Comparison of ENCODE assay signal across 13 mouse cellular contexts in genomic region chr13:12339446-12339845, GRCm38 (mm10). TPM values are rescaled to one million over a fixed set of nuclear protein-coding genes. Genes with fewer than 3 reads are reported as not detected.
DNase-seq lines count a peak whose midpoint lies in the region; ATAC-seq and TF ChIP-seq lines count a peak whose summit lies in the region.
"Had no signal": no experiment of that assay in that cellular context is flagged by ENCODE, and none has a peak within 500 bp of the region (broad histone marks: within the 10 kb centered on the region; RNA-seq: fewer than 3 reads in every experiment).

No protein-coding gene starts in this region.

- ATAC-seq in lung, postnatal 0 days: no peak

- no peak overlapping the region for H3K4me2 ChIP-seq in lung, postnatal 0 days (replicated peaks; ENCODE audit: low read depth, low read length)

- no peak overlapping the region for H3K9ac ChIP-seq in lung, postnatal 0 days (replicated peaks; ENCODE audit: low read depth)
- H3K9ac ChIP-seq: liver, embryonic 12.5 days; stomach, embryonic 15.5 days had no signal

- H3K36me3 ChIP-seq in heart, embryonic 10.5 days: peaks cover 7% of the 10 kb centered on the region; the same call in 1 of the 2 replicates
- no peaks in the 10 kb centered on the region for H3K36me3 ChIP-seq in lung, postnatal 0 days (ENCODE audit: insufficient read depth, low read length)
- H3K36me3 ChIP-seq: liver, embryonic 12.5 days; stomach, embryonic 15.5 days had no signal

- H3K4me3 ChIP-seq in layer of hippocampus, adult 2 months: peak overlapping the region; percentile 61
- H3K4me3 ChIP-seq in cortical plate, adult 2 months (ENCODE audit: insufficient read depth, low read length): 0 out of 2 replicates have a peak overlapping the region, but pooled peaks have one; percentile 4
- peak overlapping the region; percentile 70 for H3K4me3 ChIP-seq in heart, embryonic 10.5 days
- no peak overlapping the region for H3K4me3 ChIP-seq in lung, postnatal 0 days (ENCODE audit: low read depth, low read length)

- no peak for TF ChIP-seq CTCF in layer of hippocampus, adult 2 months (conservative IDR thresholded peaks at IDR 0.05)
- TF ChIP-seq CTCF in cortical plate, adult 2 months (IDR thresholded peaks at IDR 0.05; ENCODE audit: extremely low read depth, insufficient read depth, low read length): no peak
- TF ChIP-seq CTCF in lung, postnatal 0 days (IDR thresholded peaks at IDR 0.05): no peak

- H3K9me3 ChIP-seq in heart, embryonic 10.5 days: no peaks in the 10 kb centered on the region
- H3K9me3 ChIP-seq in lung, postnatal 0 days (ENCODE audit: low read length): no peaks in the 10 kb centered on the region
- H3K9me3 ChIP-seq: liver, embryonic 12.5 days; stomach, embryonic 15.5 days had no signal

- peaks cover 1% of the 10 kb centered on the region; the same call in 1 of the 2 replicates for H3K4me1 ChIP-seq in cortical plate, adult 2 months (ENCODE audit: control insufficient read depth, insufficient read depth, low read length)
- peaks cover 27% of the 10 kb centered on the region for H3K4me1 ChIP-seq in heart, embryonic 10.5 days
- H3K4me1 ChIP-seq in lung, postnatal 0 days (ENCODE audit: insufficient read depth, low read depth, low read length): peaks cover 2% of the 10 kb centered on the region; the same call in 1 of the 2 replicates

- no peak for TF ChIP-seq EP300 in lung, postnatal 0 days (IDR thresholded peaks at IDR 0.05)

- no peak for DNase-seq in layer of hippocampus, adult 2 months (ENCODE audit: low spot score in 2 of 2)
- no peak for DNase-seq in layer of hippocampus, postnatal 14 days (ENCODE audit: low spot score in 2 of 2)
- peak; percentile 75 for DNase-seq in heart, embryonic 10.5 days (ENCODE audit: low spot score)
- DNase-seq in lung, postnatal 0 days (ENCODE audit: low spot score): peak; percentile 13
- DNase-seq in adrenal gland, postnatal 14 days: no peak
- DNase-seq in cerebellum, adult 18-20 months: no peak
- DNase-seq: adrenal gland, postnatal 25 days; gastrocnemius, postnatal 10 days; layer of hippocampus, postnatal 36 days had no signal

- no peaks in the 10 kb centered on the region for H3K27me3 ChIP-seq in heart, embryonic 10.5 days (ENCODE audit: insufficient read depth, poor library complexity, severe bottlenecking)
- H3K27me3 ChIP-seq in lung, postnatal 0 days (replicated peaks; ENCODE audit: insufficient read depth, low read length): no peaks in the 10 kb centered on the region
- H3K27me3 ChIP-seq: stomach, embryonic 15.5 days had no signal

- H3K27ac ChIP-seq in layer of hippocampus, adult 2 months: no peak overlapping the region
- H3K27ac ChIP-seq in cortical plate, adult 2 months (ENCODE audit: insufficient read depth, low read length): no peak overlapping the region
- peak overlapping the region; percentile 91 for H3K27ac ChIP-seq in heart, embryonic 10.5 days
- no peak overlapping the region for H3K27ac ChIP-seq in lung, postnatal 0 days (ENCODE audit: low read length)
- H3K27ac ChIP-seq: kidney, postnatal 0 days; liver, embryonic 12.5 days; stomach, embryonic 15.5 days had no signal

- no peak for TF ChIP-seq POLR2A in cortical plate, adult 2 months (IDR thresholded peaks at IDR 0.05; ENCODE audit: extremely low read depth, insufficient read depth, low read length)

RNA-seq across cellular contexts. Expression of gene Actn2, which starts 1.1 kb away (rescaled TPM):
- 10 to 100 TPM; 22.4 to 23.1 TPM for total RNA-seq in layer of hippocampus, adult 2 months (2021)
- total RNA-seq in layer of hippocampus, postnatal 14 days (2021): 10 to 100 TPM; 21.8 to 23.3 TPM
- 8.3 and 15.6 TPM in 2 replicates for polyA plus RNA-seq in cortical plate, adult 2 months (2012; rRNA removed)
- polyA plus RNA-seq in heart, embryonic 10.5 days (2016; fragmentation: Nextera tagmentation; extraction: Ambion mirVana): 647 and 1,387 TPM in 2 replicates
- polyA plus RNA-seq in lung, postnatal 0 days (2015; fragmentation: Nextera tagmentation; extraction: Ambion mirVana): 16.1 and 18.7 TPM in 2 replicates
- total RNA-seq in adrenal gland, postnatal 14 days (2021): 8.2 and 8.3 TPM in 2 replicates

RNA-seq across cellular contexts. Expression of gene Heatr1, which starts 55.4 kb away (rescaled TPM):
- 10 to 100 TPM; 28.9 to 36.9 TPM for total RNA-seq in layer of hippocampus, adult 2 months (2021)
- 10 to 100 TPM; 24.1 to 26.0 TPM for total RNA-seq in layer of hippocampus, postnatal 14 days (2021)
- 22.5 and 25.8 TPM in 2 replicates for polyA plus RNA-seq in cortical plate, adult 2 months (2012; rRNA removed)
- polyA plus RNA-seq in heart, embryonic 10.5 days (2016; fragmentation: Nextera tagmentation; extraction: Ambion mirVana): 21.1 and 25.7 TPM in 2 replicates
- polyA plus RNA-seq in lung, postnatal 0 days (2015; fragmentation: Nextera tagmentation; extraction: Ambion mirVana): 7.7 TPM in 2 replicates
- 39.8 and 42.6 TPM in 2 replicates for total RNA-seq in adrenal gland, postnatal 14 days (2021)

Comparison
In these comparisons a context has a peak if more than half of its experiments do, and no peak if none do; other contexts are left out.
1. DNase-seq: peak in heart, embryonic 10.5 days (single experiment) and lung, postnatal 0 days (single experiment); none in layer of hippocampus, adult 2 months (0 of 2), layer of hippocampus, postnatal 14 days (0 of 2), adrenal gland, postnatal 14 days (single experiment) and cerebellum, adult 18-20 months (0 of 2).